Mouse (Mus musculus) testis, adult 2 months (tissue): Measurements from ENCODE around the gene Syce1l. TPM values are rescaled to one million over a fixed set of nuclear protein-coding genes. Genes with fewer than 3 reads are reported as not detected.
A peak's percentile ranks its signal among the peaks of the same experiment; 100 is the strongest.

Experiments
- H3K27ac ChIP-seq: fragments of 200-500 bp; 2 replicates; pipeline ENCODE4 v1.5.1; 2012; ENCODE audit warnings: low read depth, low read length; ENCODE audit not compliant: control insufficient read depth, insufficient read depth
- H3K27me3 ChIP-seq: fragments of 200-500 bp; 2 replicates; pipeline ENCODE4 v1.6.1; 2012; ENCODE audit warnings: mild to moderate bottlenecking, low read length, moderate library complexity; ENCODE audit not compliant: control insufficient read depth, insufficient read depth
- H3K36me3 ChIP-seq: fragments of 200-500 bp; 2 replicates; pipeline ENCODE4 v1.6.1; 2012; ENCODE audit warnings: mild to moderate bottlenecking, low read length; ENCODE audit not compliant: control insufficient read depth, insufficient read depth
- H3K4me1 ChIP-seq: fragments of 200-500 bp; 2 replicates; pipeline ENCODE4 v1.6.1; 2012; ENCODE audit warnings: low read length; ENCODE audit not compliant: control insufficient read depth, insufficient read depth
- H3K4me3 ChIP-seq: fragments of 200-500 bp; 2 replicates; pipeline ENCODE4 v1.5.1; 2012; ENCODE audit warnings: low read depth, mild to moderate bottlenecking, low read length, moderate library complexity, mixed read lengths; ENCODE audit not compliant: control insufficient read depth
- CTCF ChIP-seq: fragments of 200-500 bp; IDR thresholded peaks from 2 replicates; pipeline ENCODE4 v1.5.1; 2012; ENCODE audit warnings: low read depth, mild to moderate bottlenecking, inconsistent platforms, low read length, moderate library complexity; ENCODE audit not compliant: control insufficient read depth, insufficient read depth, insufficient replicate concordance
- POLR2A ChIP-seq: fragments of 200-500 bp; IDR thresholded peaks from 2 replicates; pipeline ENCODE4 v1.6.1; 2012; ENCODE audit warnings: low read depth, mild to moderate bottlenecking, inconsistent platforms, low read length, moderate library complexity; ENCODE audit not compliant: control insufficient read depth
- polyA plus RNA-seq: library from polyadenylated mRNA; depleted of rRNA; stranded (reverse); fragments of >200 nt; gene quantifications from 2 replicates; pipeline ENCODE4 v1.2.3, GENCODE M21; 2012; rRNA removed

Syce1l gene
- polyA plus RNA-seq: 33.3 and 38.1 TPM in 2 replicates

GRCm38 (mm10) chr8:113642926-113643325 is at the start of gene Syce1l:
Gene Syce1l, plus strand, starts transcription at chr8:113643213.
- peaks cover 8% of the 10 kb centered on the region for H3K4me1 ChIP-seq
- no peaks in the 10 kb centered on the region for H3K27me3 ChIP-seq
- H3K4me3 ChIP-seq: peak within 1 kb of the TSS; percentile 74
- H3K27ac ChIP-seq: no peak within 1 kb of the TSS
- no peaks in the 10 kb centered on the region; the same call in none of the 2 replicates for H3K36me3 ChIP-seq
- TF ChIP-seq CTCF (no peak), POLR2A (no peak)

- no peaks in the 10 kb centered on the region for H3K4me1 ChIP-seq
- H3K27ac ChIP-seq: no peak overlapping the region
- H3K27me3 ChIP-seq: no peaks in the 10 kb centered on the region
- no peak overlapping the region for H3K4me3 ChIP-seq
- no peaks in the 10 kb centered on the region for H3K36me3 ChIP-seq
- TF ChIP-seq POLR2A (no peak), CTCF (no peak)
Observed at GRCm38 (mm10) chr8:113598401-113598800, 44.6 kb upstream of the Syce1l start.

- H3K27me3 ChIP-seq: no peaks in the 10 kb centered on the region
- H3K4me1 ChIP-seq: peaks cover 13% of the 10 kb centered on the region
- TF ChIP-seq CTCF (no peak), POLR2A (no peak)
- no peak overlapping the region for H3K27ac ChIP-seq
- no peaks in the 10 kb centered on the region for H3K36me3 ChIP-seq
- no peak overlapping the region for H3K4me3 ChIP-seq
Observed at GRCm38 (mm10) chr8:113632634-113633033, 10.4 kb upstream of the Syce1l start.

- Histone ChIP-seq H3K4me3 (peak overlapping the region; percentile 97), H3K4me1 (peaks cover 13% of the 10 kb centered on the region), H3K27me3 (no peaks in the 10 kb centered on the region), H3K36me3 (no peaks in the 10 kb centered on the region; the same call in 1 of the 2 replicates), H3K27ac (peak overlapping the region; percentile 99; the same call in 1 of the 2 replicates)
- no peak for TF ChIP-seq POLR2A
- TF ChIP-seq CTCF: no peak
Observed at GRCm38 (mm10) chr8:113634161-113634560, 8.9 kb upstream of the Syce1l start.

- TF ChIP-seq POLR2A (peak; percentile 44; the same call in 1 of the 2 replicates), CTCF (no peak)
- H3K27ac ChIP-seq: peak within 1 kb of the TSS; percentile 99
- peaks cover 13% of the 10 kb centered on the region for H3K4me1 ChIP-seq
- no peaks in the 10 kb centered on the region for H3K27me3 ChIP-seq
- H3K36me3 ChIP-seq: no peaks in the 10 kb centered on the region; the same call in 1 of the 2 replicates
- H3K4me3 ChIP-seq: peak within 1 kb of the TSS; percentile 97
Observed at GRCm38 (mm10) chr8:113634670-113635591, 8.1 kb upstream of the Syce1l start, which contains the start of gene Mon1b. Gene Mon1b, plus strand, starts transcription at chr8:113635587.

GRCm38 (mm10) chr8:113635592-113636279 is 7.3 kb upstream of the Syce1l start:
- H3K27ac ChIP-seq: peak overlapping the region; percentile 99
- H3K4me3 ChIP-seq: peak overlapping the region; percentile 97
- no peaks in the 10 kb centered on the region for H3K27me3 ChIP-seq
- peaks cover 13% of the 10 kb centered on the region for H3K4me1 ChIP-seq
- H3K36me3 ChIP-seq: no peaks in the 10 kb centered on the region; the same call in none of the 2 replicates
- TF ChIP-seq CTCF (no peak), POLR2A (peak; percentile 42; the same call in 1 of the 2 replicates)

- TF ChIP-seq POLR2A: no peak
- TF ChIP-seq CTCF: no peak
- no peaks in the 10 kb centered on the region; the same call in none of the 2 replicates for H3K36me3 ChIP-seq
- peaks cover 13% of the 10 kb centered on the region for H3K4me1 ChIP-seq
- H3K27me3 ChIP-seq: no peaks in the 10 kb centered on the region
- H3K27ac ChIP-seq: peak overlapping the region; percentile 99
- peak overlapping the region; percentile 97 for H3K4me3 ChIP-seq
Observed at GRCm38 (mm10) chr8:113636280-113636628, 6.8 kb upstream of the Syce1l start.

- no peaks in the 10 kb centered on the region for H3K27me3 ChIP-seq
- no peaks in the 10 kb centered on the region; the same call in none of the 2 replicates for H3K36me3 ChIP-seq
Observed at GRCm38 (mm10) chr8:113640357-113640756, 2.7 kb upstream of the Syce1l start.

More at GRCm38 (mm10) chr8:113640357-113640756, 2.7 kb upstream of the Syce1l start:
- Histone ChIP-seq H3K4me3 (no peak overlapping the region), H3K27ac (no peak overlapping the region), H3K4me1 (peaks cover 14% of the 10 kb centered on the region)
- no peak for TF ChIP-seq CTCF
- no peak for TF ChIP-seq POLR2A
